Comparison of ENCODE assay signal across 8 mouse cellular contexts in the genomic region with DNA sequence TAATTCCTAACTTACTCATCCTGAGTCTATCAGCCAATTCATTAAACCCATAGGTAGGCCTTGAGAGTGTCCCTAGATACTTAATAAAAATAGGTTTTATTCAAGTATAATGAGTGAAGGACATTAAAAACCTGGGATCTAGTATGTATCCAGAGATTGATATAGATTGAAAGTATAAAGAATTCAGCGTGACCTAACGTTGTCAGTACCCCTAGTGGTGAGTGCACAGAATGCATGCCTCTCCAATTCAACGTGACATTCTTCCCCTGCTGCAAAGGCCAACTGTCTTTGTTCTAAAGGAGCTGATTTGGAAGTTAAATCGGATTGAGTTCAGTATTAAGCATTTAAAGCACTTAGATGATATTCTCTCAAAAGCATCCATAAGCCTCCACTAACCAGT. TPM values are rescaled to one million over a fixed set of nuclear protein-coding genes. Genes with fewer than 3 reads are reported as not detected.
DNase-seq lines count a peak whose midpoint lies in the region; ATAC-seq and TF ChIP-seq lines count a peak whose summit lies in the region.

No protein-coding gene starts in this region.

- no peak for ATAC-seq in heart, postnatal 0 days (ENCODE audit: insufficient read depth, low read depth)
- ATAC-seq in stomach, postnatal 0 days (ENCODE audit: low FRiP score, low TSS enrichment) = no peak
- ATAC-seq in heart, embryonic 12.5 days (ENCODE audit: insufficient number of reproducible peaks, low FRiP score) = no peak

- TF ChIP-seq EP300 in heart, postnatal 0 days (IDR thresholded peaks at IDR 0.05; ENCODE audit: low read depth) = no peak
- TF ChIP-seq EP300 in stomach, postnatal 0 days (optimal IDR thresholded peaks at IDR 0.05) = no peak

- no peak overlapping the region for H3K4me2 ChIP-seq in heart, postnatal 0 days (ENCODE audit: low read depth, low read length)
- H3K4me2 ChIP-seq in stomach, postnatal 0 days (replicated peaks; ENCODE audit: low read depth) = no peak overlapping the region
- no peak overlapping the region for H3K4me2 ChIP-seq in heart, embryonic 12.5 days

- H3K9me3 ChIP-seq in heart, postnatal 0 days (replicated peaks; ENCODE audit: control insufficient read depth, low read length) = no peaks in the 10 kb centered on the region
- H3K9me3 ChIP-seq in stomach, postnatal 0 days (ENCODE audit: control insufficient read depth, low read length) = no peaks in the 10 kb centered on the region
- H3K9me3 ChIP-seq in heart, embryonic 12.5 days (replicated peaks) = no peaks in the 10 kb centered on the region

- no peaks in the 10 kb centered on the region for H3K27me3 ChIP-seq in heart, postnatal 0 days (ENCODE audit: control insufficient read depth, insufficient read depth, low read length)
- no peaks in the 10 kb centered on the region for H3K27me3 ChIP-seq in stomach, postnatal 0 days (ENCODE audit: control insufficient read depth, insufficient read depth, low read length)
- H3K27me3 ChIP-seq in heart, embryonic 12.5 days (replicated peaks) = no peaks in the 10 kb centered on the region

- H3K36me3 ChIP-seq in heart, postnatal 0 days (replicated peaks; ENCODE audit: control insufficient read depth, insufficient read depth, low read length) = 0 out of 2 replicates have a peak, but pooled peaks cover under 1% of the 10 kb centered on the region
- no peaks in the 10 kb centered on the region for H3K36me3 ChIP-seq in stomach, postnatal 0 days (ENCODE audit: control insufficient read depth, insufficient read depth, low read length)
- H3K36me3 ChIP-seq in heart, embryonic 12.5 days = 0 out of 2 replicates have a peak, but pooled peaks cover under 1% of the 10 kb centered on the region

- TF ChIP-seq CTCF in heart, postnatal 0 days (IDR thresholded peaks at IDR 0.05; ENCODE audit: low read depth) = peak; percentile 67
- peak; percentile 83 for TF ChIP-seq CTCF in stomach, postnatal 0 days (IDR thresholded peaks at IDR 0.05; ENCODE audit: low read depth)

- 26% methylated on average over 4 of the region's 4 CpGs for WGBS in heart, postnatal 0 days
- WGBS in stomach, postnatal 0 days = 26% methylated on average over 4 of the region's 4 CpGs
- 30% methylated on average over 4 of the region's 4 CpGs for WGBS in heart, embryonic 12.5 days

- H3K27ac ChIP-seq in heart, postnatal 0 days (ENCODE audit: low read depth) = no peak overlapping the region
- H3K27ac ChIP-seq in stomach, postnatal 0 days (replicated peaks) = no peak overlapping the region
- no peak overlapping the region for H3K27ac ChIP-seq in heart, embryonic 12.5 days (ENCODE audit: poor library complexity, severe bottlenecking)

- no peaks in the 10 kb centered on the region; the same call in 1 of the 2 replicates for H3K4me1 ChIP-seq in heart, postnatal 0 days (ENCODE audit: control insufficient read depth, insufficient read depth)
- 0 out of 2 replicates have a peak, but pooled peaks cover 2% of the 10 kb centered on the region for H3K4me1 ChIP-seq in stomach, postnatal 0 days (replicated peaks; ENCODE audit: control insufficient read depth, insufficient read depth)
- H3K4me1 ChIP-seq in heart, embryonic 12.5 days (replicated peaks) = peaks cover 22% of the 10 kb centered on the region

- peak; percentile 23 for DNase-seq in heart, postnatal 0 days (ENCODE audit: low spot score)
- DNase-seq in heart, adult 8-10 months (ENCODE audit: low spot score) = no peak
- peak; percentile 39 for DNase-seq in thymus, postnatal 4 days
- no peak for DNase-seq in thymus, postnatal 25 days
- DNase-seq in forelimb bud, embryonic 11.5 days (ENCODE audit: low read depth, low spot score) = peak; percentile 51
- peak; percentile 40 for DNase-seq in stomach, postnatal 0 days (ENCODE audit: low spot score)
- no peak for DNase-seq in right cerebral cortex, postnatal 25 days

- no peak overlapping the region for H3K4me3 ChIP-seq in heart, postnatal 0 days (ENCODE audit: low read depth, low read length)
- no peak overlapping the region for H3K4me3 ChIP-seq in stomach, postnatal 0 days (ENCODE audit: low read depth, low read length)
- H3K4me3 ChIP-seq in heart, embryonic 12.5 days = no peak overlapping the region

- H3K9ac ChIP-seq in heart, postnatal 0 days (replicated peaks; ENCODE audit: low read depth, low read length) = no peak overlapping the region
- no peak overlapping the region for H3K9ac ChIP-seq in stomach, postnatal 0 days (ENCODE audit: low read length)
- H3K9ac ChIP-seq in heart, embryonic 12.5 days = no peak overlapping the region

RNA-seq across cellular contexts. Expression of a gene that starts 36.7 kb away (rescaled TPM):
- total RNA-seq in heart, postnatal 0 days (2014; rRNA removed; ENCODE audit: low replicate concordance) = 0.15 and 8.4 TPM in 2 replicates
- polyA plus RNA-seq in heart, postnatal 0 days (2015; fragmentation: Nextera tagmentation; extraction: Ambion mirVana) = 15.7 and 17.5 TPM in 2 replicates
- total RNA-seq in heart, adult 8-10 months (2022) = 10 to 100 TPM; 12.3 to 18.3 (median 13.4) TPM
- 16.8 and 17.5 TPM in 2 replicates for polyA plus RNA-seq in stomach, postnatal 0 days (2015; fragmentation: Nextera tagmentation; extraction: Ambion mirVana)
- polyA plus RNA-seq in heart, embryonic 12.5 days (2016; fragmentation: Nextera tagmentation; extraction: Ambion mirVana) = 26.8 and 30.5 TPM in 2 replicates

RNA-seq across cellular contexts. Expression of a gene that starts 37.1 kb away (rescaled TPM):
- total RNA-seq in heart, postnatal 0 days (2014; rRNA removed; ENCODE audit: low replicate concordance) = 91.1 and 92.3 TPM in 2 replicates
- polyA plus RNA-seq in heart, postnatal 0 days (2015; fragmentation: Nextera tagmentation; extraction: Ambion mirVana) = 31.3 and 34.0 TPM in 2 replicates
- 10 to 100 TPM; 53.0 to 86.1 (median 71.0) TPM for total RNA-seq in heart, adult 8-10 months (2022)
- polyA plus RNA-seq in stomach, postnatal 0 days (2015; fragmentation: Nextera tagmentation; extraction: Ambion mirVana) = 78.5 and 84.9 TPM in 2 replicates
- polyA plus RNA-seq in heart, embryonic 12.5 days (2016; fragmentation: Nextera tagmentation; extraction: Ambion mirVana) = 93.5 and 100 TPM in 2 replicates

Comparison
In these comparisons a context has a peak if more than half of its experiments do, and no peak if none do; other contexts are left out.
1. DNase-seq: peak in heart, postnatal 0 days (single experiment), thymus, postnatal 4 days (single experiment), forelimb bud, embryonic 11.5 days (single experiment) and stomach, postnatal 0 days (single experiment); none in heart, adult 8-10 months (single experiment), thymus, postnatal 25 days (single experiment) and right cerebral cortex, postnatal 25 days (single experiment).